Mouse (Mus musculus): Measurements from ENCODE around the gene Bex4. TPM values are rescaled to one million over a fixed set of nuclear protein-coding genes. Genes with fewer than 3 reads are reported as not detected.
"Not testable (repeated sequence)": the region's sequence is repeated elsewhere in the genome, so short reads cannot be mapped to it uniquely, and the experiment has no call there.

Gene Bex4
- not detected in 2 replicates for polyA plus RNA-seq (2012; ENCODE audit: insufficient read depth, insufficient read length, low replicate concordance, missing spikeins)

DNA sequence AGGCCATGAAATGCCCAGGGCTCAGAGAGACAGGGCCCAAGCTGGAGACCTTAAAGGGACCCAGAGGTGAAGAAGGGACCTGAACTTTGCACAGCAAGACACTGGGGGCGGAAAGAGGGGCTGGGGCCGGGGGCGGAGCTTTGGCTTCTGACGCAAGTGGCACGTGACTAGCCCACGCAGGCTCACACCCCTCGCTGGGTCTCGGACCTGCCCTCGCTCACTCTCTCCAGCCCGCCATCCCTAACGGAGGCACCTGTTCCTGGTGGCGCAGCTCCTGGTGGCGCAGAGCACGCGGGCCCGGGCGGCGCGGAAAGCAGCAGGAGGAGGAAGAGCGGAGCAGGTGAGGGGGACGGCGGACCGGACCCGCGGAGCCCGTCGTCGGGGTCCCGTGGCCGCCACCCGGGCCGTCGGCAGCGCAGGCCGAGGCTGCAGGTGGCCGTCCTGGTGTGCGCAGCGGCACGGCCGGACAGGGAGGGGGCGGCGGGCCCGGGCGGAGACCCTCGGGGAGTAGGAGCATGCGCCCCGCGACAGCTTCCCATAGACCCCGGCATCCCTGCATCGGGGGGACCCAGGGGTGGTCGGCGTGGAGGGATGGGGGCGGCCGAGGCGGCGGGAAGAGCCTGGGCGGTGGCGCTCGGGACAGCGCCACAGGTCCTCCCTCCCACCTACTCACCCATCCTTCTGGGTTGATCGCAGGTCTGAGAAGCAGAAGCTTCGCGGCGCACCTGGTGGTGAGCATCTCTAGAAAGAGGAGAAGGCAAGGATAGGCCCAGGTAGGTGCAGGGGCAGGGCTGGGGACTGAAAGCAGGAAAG lies at the start of gene Bex4:
Gene Bex4 (plus strand): TSS at position 170 of the 813 bp plus-strand sequence.
- not testable (repeated sequence) for H3K27ac ChIP-seq (ENCODE audit: insufficient read depth, low read depth, low read length); H3K4me1 ChIP-seq (ENCODE audit: control insufficient read depth, insufficient read depth, low read length)
- 25% methylated on average over 22 of the region's 64 CpGs for WGBS
- H3K4me3 ChIP-seq (ENCODE audit: insufficient read depth, low read depth, low read length), result peak within 1 kb of the TSS; percentile 51

DNA sequence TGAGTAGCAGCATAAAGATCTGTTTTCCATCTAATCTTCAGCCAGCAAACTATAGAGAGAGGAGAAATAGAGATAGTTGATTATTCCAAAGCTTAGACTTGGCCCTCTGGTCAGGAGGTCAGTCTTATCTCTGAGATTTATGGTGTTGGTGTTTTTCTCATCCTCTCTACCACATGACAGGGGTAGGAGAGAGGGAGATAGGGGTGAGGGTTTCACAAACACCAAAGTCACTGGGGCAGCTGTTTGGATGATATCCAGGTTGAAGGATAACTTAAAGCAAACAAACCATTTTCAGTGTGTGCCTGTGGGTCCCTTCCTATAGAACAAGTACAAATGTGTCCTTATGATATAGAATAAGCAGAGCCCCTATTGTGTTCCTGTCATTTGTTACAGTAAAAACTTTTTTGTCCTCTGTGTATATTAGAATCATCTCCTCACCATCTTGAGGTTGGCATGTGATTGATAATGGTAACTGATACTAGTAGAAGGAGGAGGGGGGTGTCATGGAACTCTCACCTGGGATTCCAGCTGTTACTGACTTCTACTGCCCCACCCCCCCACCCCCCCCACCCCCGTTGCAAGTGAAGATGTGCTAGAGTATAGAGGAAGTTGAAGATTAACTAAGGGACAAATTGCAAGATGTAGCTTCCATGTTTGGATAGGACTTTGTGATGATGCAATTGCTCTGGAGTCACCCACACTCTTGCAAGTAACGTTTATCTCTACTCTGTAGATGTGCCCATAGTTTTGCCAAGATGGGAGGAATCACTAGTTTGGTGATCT lies 46.1 kb upstream of the Bex4 start:
- TF ChIP-seq POLR2A (IDR thresholded peaks at IDR 0.05; ENCODE audit: insufficient read depth, low read depth, low read length) (no peak), CTCF (IDR thresholded peaks at IDR 0.05; ENCODE audit: insufficient read depth, low read depth, low read length) (no peak)
- H3K4me1 ChIP-seq (ENCODE audit: control insufficient read depth, insufficient read depth, low read length), result no peaks in the 10 kb centered on the region
- 43% methylated on average over 2 of the region's 2 CpGs for WGBS
- H3K4me3 ChIP-seq (ENCODE audit: insufficient read depth, low read depth, low read length), result no peak overlapping the region
- no peak overlapping the region for H3K27ac ChIP-seq (ENCODE audit: insufficient read depth, low read depth, low read length)

DNA sequence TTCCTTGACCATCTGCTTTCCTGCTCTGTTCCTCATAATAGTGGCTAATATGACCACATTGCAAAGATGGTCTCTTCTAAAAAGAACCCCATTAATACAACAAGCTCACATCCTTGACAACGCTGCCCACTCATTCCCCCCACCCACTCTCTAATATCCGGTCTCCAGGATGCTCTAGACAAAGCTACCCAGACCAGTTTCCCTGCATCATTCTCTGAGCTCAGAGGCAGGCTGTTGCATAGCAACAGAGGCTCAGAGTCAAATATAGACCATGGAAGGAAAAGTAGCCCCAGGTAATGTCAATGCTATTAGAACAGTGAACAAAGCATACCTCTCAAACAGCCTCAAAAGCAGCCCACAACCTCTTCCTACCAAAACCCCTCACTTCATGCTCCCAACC lies 44.4 kb upstream of the Bex4 start:
- H3K4me1 ChIP-seq (ENCODE audit: control insufficient read depth, insufficient read depth, low read length), result no peaks in the 10 kb centered on the region
- H3K27ac ChIP-seq (ENCODE audit: insufficient read depth, low read depth, low read length), result no peak overlapping the region
- TF ChIP-seq POLR2A (IDR thresholded peaks at IDR 0.05; ENCODE audit: insufficient read depth, low read depth, low read length), result no peak
- no peak for TF ChIP-seq CTCF (IDR thresholded peaks at IDR 0.05; ENCODE audit: insufficient read depth, low read depth, low read length)
- no peak overlapping the region for H3K4me3 ChIP-seq (ENCODE audit: insufficient read depth, low read depth, low read length)
- WGBS, result 25% methylated on average over 2 of the region's 2 CpGs

DNA sequence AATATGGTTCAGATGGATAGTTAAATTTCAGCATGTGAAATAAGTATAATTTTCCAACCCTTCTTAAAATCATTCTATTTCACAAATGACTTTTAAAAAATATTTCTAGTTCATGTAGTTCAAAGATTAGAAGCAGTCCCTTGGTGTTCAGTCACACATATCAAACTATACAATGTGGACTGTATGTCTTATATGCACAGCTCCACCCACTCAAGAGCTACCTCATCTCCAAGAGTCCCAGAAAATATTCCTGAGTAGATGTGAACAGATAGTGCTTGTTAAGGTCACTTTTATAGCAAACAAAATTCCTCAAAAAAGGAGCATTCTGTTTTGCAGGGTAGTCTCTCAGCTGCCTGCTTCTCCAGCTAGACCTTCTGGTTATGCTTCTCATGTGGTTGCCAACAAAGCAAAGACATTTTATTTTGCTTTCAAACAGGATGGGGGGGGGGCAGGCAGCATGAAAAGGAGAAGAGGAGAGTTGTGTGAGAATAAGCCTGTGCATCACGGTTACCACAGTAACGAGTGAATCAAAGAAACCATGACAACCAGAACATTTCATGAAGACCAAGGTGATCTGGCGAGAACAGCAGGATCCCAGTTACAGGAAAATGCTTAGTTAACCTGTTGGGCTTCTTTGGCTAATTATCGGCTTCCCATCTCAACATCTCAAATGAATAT lies 34.6 kb upstream of the Bex4 start:
- no peak for TF ChIP-seq CTCF (IDR thresholded peaks at IDR 0.05; ENCODE audit: insufficient read depth, low read depth, low read length)
- no peak for TF ChIP-seq POLR2A (IDR thresholded peaks at IDR 0.05; ENCODE audit: insufficient read depth, low read depth, low read length)
- Histone ChIP-seq H3K27ac (ENCODE audit: insufficient read depth, low read depth, low read length) (no peak overlapping the region), H3K4me1 (ENCODE audit: control insufficient read depth, insufficient read depth, low read length) (no peaks in the 10 kb centered on the region), H3K4me3 (ENCODE audit: insufficient read depth, low read depth, low read length) (no peak overlapping the region)
- WGBS, result 32% methylated on average over 4 of the region's 4 CpGs

DNA sequence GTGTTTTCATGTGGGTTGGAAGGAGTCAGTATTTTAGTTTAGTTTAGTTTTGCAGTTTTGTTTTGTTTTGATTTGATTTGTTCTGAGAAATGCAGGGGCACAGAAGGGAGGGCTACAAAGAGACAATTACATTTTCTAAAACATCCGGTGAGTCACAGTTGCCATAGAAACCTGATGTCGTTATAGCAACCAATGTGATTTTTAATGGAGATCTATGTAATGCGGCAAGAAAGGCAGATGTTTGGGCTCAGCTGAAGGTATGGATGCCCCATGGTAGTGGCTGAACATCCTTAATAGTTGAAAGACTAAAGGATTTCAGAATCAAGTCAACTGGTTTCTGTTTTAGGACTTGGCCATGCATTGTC lies 34.1 kb upstream of the Bex4 start:
- TF ChIP-seq POLR2A (IDR thresholded peaks at IDR 0.05; ENCODE audit: insufficient read depth, low read depth, low read length) (no peak), CTCF (IDR thresholded peaks at IDR 0.05; ENCODE audit: insufficient read depth, low read depth, low read length) (no peak)
- Histone ChIP-seq H3K4me3 (ENCODE audit: insufficient read depth, low read depth, low read length) (no peak overlapping the region), H3K4me1 (ENCODE audit: control insufficient read depth, insufficient read depth, low read length) (no peaks in the 10 kb centered on the region), H3K27ac (ENCODE audit: insufficient read depth, low read depth, low read length) (no peak overlapping the region)
- 41% methylated on average over 3 of the region's 3 CpGs for WGBS

DNA sequence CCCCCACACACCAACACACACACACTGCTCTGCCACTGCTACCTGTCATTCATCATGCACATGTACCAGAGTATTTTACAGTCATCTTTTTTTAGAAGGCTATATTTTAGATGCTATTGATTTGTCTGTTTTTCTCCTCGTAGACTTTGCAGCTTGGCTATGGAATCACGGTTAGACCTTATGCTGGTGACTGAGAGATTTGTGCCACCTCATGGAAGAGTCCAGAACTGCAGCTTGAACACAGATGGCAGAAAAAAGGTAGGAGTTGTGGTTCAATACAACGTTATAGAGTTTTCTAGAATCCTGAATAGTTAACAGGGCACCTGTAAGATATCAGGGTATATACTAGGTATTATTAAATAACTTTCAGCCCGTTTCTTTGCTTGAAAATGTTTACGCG lies 30.9 kb upstream of the Bex4 start:
- Histone ChIP-seq H3K4me3 (ENCODE audit: insufficient read depth, low read depth, low read length) (no peak overlapping the region), H3K27ac (ENCODE audit: insufficient read depth, low read depth, low read length) (no peak overlapping the region; the same call in 1 of the 2 replicates), H3K4me1 (ENCODE audit: control insufficient read depth, insufficient read depth, low read length) (no peaks in the 10 kb centered on the region)
- WGBS, result 41% methylated on average over 6 of the region's 6 CpGs
- TF ChIP-seq POLR2A (IDR thresholded peaks at IDR 0.05; ENCODE audit: insufficient read depth, low read depth, low read length) (no peak), CTCF (IDR thresholded peaks at IDR 0.05; ENCODE audit: insufficient read depth, low read depth, low read length) (no peak)

DNA sequence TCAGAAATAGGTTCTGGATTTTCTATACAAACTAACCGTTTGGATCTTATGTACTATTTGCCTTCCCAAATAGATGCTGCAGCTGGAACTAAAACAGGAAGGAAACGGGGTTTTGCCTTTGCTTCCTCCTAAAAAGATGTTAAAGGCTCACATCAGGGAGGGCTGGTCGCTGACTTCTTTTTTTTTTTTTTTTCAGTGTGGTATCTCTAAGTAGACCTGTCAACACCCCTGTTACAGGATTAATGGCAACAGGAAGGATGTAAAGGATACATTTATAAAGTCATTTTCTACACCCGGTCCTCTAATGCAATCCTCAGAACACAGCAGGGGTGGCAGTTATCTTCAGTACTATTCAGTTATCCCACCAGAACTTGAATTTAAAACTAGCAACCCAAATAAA lies 23.8 kb upstream of the Bex4 start:
- TF ChIP-seq CTCF (IDR thresholded peaks at IDR 0.05; ENCODE audit: insufficient read depth, low read depth, low read length) (no peak), POLR2A (IDR thresholded peaks at IDR 0.05; ENCODE audit: insufficient read depth, low read depth, low read length) (no peak)
- 20% methylated on average over 4 of the region's 4 CpGs for WGBS
- no peak overlapping the region for H3K27ac ChIP-seq (ENCODE audit: insufficient read depth, low read depth, low read length)
- no peaks in the 10 kb centered on the region for H3K4me1 ChIP-seq (ENCODE audit: control insufficient read depth, insufficient read depth, low read length)
- no peak overlapping the region for H3K4me3 ChIP-seq (ENCODE audit: insufficient read depth, low read depth, low read length)

DNA sequence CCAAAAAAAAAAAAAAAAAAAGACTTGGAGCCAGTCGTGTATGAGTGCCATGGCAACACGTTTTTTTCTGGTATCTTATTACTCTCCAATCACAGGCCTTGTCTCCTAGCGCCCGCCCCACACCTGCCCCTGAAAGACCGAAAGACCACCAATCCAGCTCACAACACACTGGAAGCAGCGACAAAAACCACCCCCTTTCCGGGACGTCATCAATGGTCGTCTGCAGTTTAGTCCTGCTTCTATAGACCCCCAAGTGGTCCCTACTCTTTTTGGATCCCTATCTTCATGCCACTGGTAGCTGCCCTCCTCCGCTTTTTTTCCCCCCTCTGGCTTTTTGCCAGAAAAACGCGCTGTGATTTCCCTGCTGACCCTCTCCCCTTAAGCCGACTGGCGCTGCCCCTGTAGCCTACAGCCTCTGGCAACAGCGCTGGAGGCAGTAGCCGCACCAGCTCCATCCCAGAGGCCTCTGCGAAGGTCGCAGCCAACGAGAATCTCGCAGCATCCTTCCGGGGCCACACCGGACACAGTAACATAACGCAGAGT lies 23.3 kb upstream of the Bex4 start:
- peak overlapping the region; percentile 77 for H3K4me3 ChIP-seq (ENCODE audit: insufficient read depth, low read depth, low read length)
- peak overlapping the region; percentile 93 for H3K27ac ChIP-seq (ENCODE audit: insufficient read depth, low read depth, low read length)
- 11% methylated on average over 23 of the region's 23 CpGs for WGBS
- no peaks in the 10 kb centered on the region for H3K4me1 ChIP-seq (ENCODE audit: control insufficient read depth, insufficient read depth, low read length)
- TF ChIP-seq POLR2A (IDR thresholded peaks at IDR 0.05; ENCODE audit: insufficient read depth, low read depth, low read length) (peak; percentile 46; the same call in 1 of the 2 replicates), CTCF (IDR thresholded peaks at IDR 0.05; ENCODE audit: insufficient read depth, low read depth, low read length) (no peak)

Data from olfactory bulb, adult 2 months (tissue).